Mouse (Mus musculus) gastrocnemius, adult 18-20 months (tissue): ENCODE data around the gene Hist1h3c. TPM values are rescaled to one million over a fixed set of nuclear protein-coding genes. Genes with fewer than 3 reads are reported as not detected.
"Not testable (repeated sequence)": the region's sequence is repeated elsewhere in the genome, so short reads cannot be mapped to it uniquely, and the experiment has no call there.

Source experiments
- DNase-seq: peaks from one replicate; pipeline ENCODE4 v3.0.0; 2021; ENCODE audit warnings: low spot score
- microRNA-seq: library from miRNA; unstranded; fragments of <30 nt; microRNA quantifications from one replicate; pipeline ENCODE4 v1.2.0, GENCODE M21; 2021
- total RNA-seq, 2 experiments: library from RNA; stranded (reverse); gene quantifications; 2 replicates each; pipeline ENCODE4 v1.2.3; 2021

The Hist1h3c gene
- total RNA-seq, 2 experiments from 2014 or later = not detected

GRCm38 (mm10) chr13:23706771-23707170 lies 38.6 kb downstream of the Hist1h3c start:
- no peak for DNase-seq

GRCm38 (mm10) chr13:23705751-23706356 lies 39.5 kb downstream of the Hist1h3c start:
- DNase-seq = no peak

DNA sequence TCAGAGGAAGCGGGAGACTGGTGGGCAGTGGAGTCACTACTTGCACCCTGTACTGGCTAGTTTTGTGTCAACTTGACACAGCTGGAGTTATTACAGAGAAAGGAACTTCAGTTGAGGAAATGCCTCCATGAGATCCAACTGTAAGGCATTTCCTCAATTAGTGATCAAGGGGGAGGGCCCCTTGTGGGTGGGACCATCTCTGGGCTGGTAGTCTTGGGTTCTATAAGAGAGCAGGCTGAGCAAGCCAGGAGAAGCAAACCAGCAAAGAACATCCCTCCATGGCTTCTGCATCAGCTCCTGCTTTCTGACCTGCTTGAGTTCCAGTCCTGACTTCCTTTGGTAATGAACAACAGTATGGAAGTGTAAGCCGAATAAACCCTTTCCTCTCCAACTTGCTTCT lies 42.6 kb downstream of the Hist1h3c start:
- DNase-seq = not testable (repeated sequence)

- DNase-seq = no peak
Measured at GRCm38 (mm10) chr13:23702220-23702619, 43.2 kb downstream of the Hist1h3c start.

DNA sequence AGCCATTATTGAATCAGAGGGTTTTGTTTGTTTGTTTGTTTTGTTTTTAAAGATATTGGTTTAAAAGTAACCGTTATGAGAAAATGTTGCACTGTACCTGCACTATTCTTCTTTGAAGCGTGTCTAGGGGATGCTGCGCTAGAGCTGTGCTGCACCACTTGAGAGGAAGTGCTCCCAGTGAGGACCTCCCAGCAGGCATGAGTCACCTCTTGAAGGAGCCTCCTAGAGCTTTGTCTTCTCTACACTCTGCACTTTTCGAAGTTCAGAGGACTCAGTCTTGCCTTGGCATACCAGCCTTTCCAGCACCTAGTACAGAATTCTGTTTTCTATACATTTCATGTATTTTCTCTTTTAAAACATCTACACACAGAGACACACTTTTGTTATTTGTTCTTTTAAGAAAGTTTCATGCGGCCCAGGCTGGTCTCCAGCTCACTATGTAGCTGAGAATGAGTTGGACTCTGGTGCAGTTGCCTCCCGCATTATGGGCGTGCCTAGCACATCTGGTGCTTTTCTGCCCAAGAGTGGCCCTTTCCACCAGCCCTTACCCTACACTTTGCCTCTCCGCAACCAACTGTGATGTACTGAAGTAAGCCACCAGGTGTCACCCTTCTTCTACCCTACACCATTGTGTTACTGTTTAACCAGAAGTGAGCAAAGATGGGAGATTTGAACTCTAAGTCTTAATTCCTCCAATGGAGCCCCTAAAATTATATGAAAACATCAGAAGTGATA lies 44.4 kb downstream of the Hist1h3c start:
- peak; percentile 83 for DNase-seq

DNA sequence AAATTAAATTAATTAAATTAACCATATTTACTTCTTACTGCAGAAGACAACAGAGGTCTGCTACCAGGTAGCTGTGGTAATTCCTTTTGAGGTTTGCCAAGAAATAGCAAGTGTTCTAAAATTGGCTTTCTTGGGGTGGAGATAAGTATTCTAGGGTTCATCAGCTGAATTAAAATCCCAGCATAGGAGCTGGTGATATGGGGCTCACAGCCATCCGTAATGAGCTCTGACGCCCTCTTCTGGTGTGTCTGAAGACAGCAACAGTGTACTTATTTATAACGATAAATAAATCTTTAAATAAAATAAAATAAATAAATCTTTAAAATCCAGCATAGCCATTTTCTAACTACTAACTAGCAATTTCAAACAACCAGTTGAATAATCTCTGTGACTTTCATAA lies 45.6 kb downstream of the Hist1h3c start:
- no peak for DNase-seq

- no peak for DNase-seq
Measured at GRCm38 (mm10) chr13:23698996-23699395, 46.4 kb downstream of the Hist1h3c start.

DNA sequence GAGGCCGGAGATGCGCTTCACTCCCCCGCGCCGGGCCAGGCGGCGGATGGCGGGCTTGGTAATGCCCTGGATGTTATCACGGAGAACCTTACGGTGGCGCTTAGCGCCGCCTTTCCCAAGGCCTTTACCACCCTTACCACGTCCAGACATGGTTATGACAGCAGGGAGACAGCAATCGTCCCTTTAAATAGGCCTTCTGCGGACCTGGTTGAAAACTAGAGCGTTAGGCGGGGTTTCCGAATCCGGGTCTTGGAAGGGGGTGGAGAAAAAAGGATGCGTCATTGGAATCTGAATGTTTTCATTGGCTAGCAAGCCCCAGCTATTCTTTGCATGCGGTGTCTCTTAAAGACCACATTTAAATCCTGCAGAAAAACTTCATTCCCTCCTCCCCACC lies 47.1 kb downstream of the Hist1h3c start, which contains the start of gene Hist1h4c:
Gene Hist1h4c, minus strand, starts transcription at position 155 of the 394 bp plus-strand sequence.
- peak; percentile 100 for DNase-seq

- peak; percentile 49 for DNase-seq
Measured at GRCm38 (mm10) chr13:23697491-23698299, 47.7 kb downstream of the Hist1h3c start.

DNA sequence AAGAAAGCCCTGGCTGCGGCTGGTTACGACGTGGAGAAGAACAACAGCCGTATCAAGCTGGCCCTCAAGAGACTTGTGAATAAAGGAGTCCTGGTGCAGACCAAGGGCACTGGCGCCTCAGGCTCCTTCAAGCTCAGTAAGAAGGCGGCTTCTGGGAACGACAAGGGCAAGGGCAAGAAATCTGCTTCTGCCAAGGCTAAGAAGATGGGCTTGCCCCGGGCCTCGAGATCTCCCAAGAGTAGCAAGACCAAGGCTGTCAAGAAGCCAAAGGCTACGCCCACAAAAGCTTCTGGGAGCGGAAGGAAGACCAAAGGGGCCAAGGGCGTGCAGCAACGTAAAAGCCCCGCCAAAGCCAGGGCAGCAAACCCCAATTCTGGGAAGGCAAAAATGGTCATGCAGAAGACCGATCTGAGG lies 49.3 kb downstream of the Hist1h3c start:
- no peak for DNase-seq

- no peak for DNase-seq
Measured at GRCm38 (mm10) chr13:23695514-23695913, 49.9 kb downstream of the Hist1h3c start, which contains the start of gene Hist1h1t. Hist1h1t (plus strand) TSS chr13:23695814.

Small RNA genes within 50 kb of the gene (microRNA-seq; reads per million reads assigned to microRNA genes)
- gene Gm44314 (not detected), gene Gm44484 (not detected)

Other genes with a start within 250 kb of the Hist1h3c start
- 100 to 1,000 TPM; 149 to 163 TPM for gene Hist1h4h, start 214.6 kb downstream of the Hist1h3c start, total RNA-seq
- 1 to 10 TPM in 1 of 2 experiments, under 1 TPM in 1; 0.73 to 1.9 TPM for gene Hist1h2af, start 211.7 kb downstream of the Hist1h3c start, total RNA-seq
- under 1 TPM; 0.55 to 0.57 TPM for gene Hist1h3g, start 210.2 kb downstream of the Hist1h3c start, total RNA-seq
- 1 to 10 TPM; 1.0 to 1.1 TPM for gene Hist1h2bh, start 202.2 kb downstream of the Hist1h3c start, total RNA-seq
- gene Hist1h3f, start 201.6 kb downstream of the Hist1h3c start, total RNA-seq = 1 to 10 TPM; 3.0 to 4.8 TPM
- 10 to 100 TPM in 1 of 2 experiments, 1 to 10 TPM in 1; 8.3 to 12.3 TPM for gene Hist1h4f, start 194.0 kb downstream of the Hist1h3c start, total RNA-seq
- gene Hist1h1d, start 192.3 kb downstream of the Hist1h3c start, total RNA-seq = under 1 TPM; 0.83 to 0.89 TPM
- 10 to 100 TPM; 11.6 to 12.3 TPM for gene Hist1h3e, start 183.2 kb downstream of the Hist1h3c start, total RNA-seq
- gene Hist1h2ae, start 174.4 kb downstream of the Hist1h3c start, total RNA-seq = under 1 TPM; 0.41 to 0.85 TPM
- 1 to 10 TPM; 2.2 to 3.7 TPM for gene Hist1h2bg, start 174.2 kb downstream of the Hist1h3c start, total RNA-seq
- 1 to 10 TPM; 1.3 to 5.3 TPM for gene Hist1h2bf, start 171.4 kb downstream of the Hist1h3c start, total RNA-seq
- 1 to 10 TPM in 1 of 2 experiments, under 1 TPM in 1; 0.80 to 1.7 TPM for gene Hist1h2ad, start 171.2 kb downstream of the Hist1h3c start, total RNA-seq
- gene Hist1h3d, start 169.8 kb downstream of the Hist1h3c start, total RNA-seq = 1 to 10 TPM; 3.2 to 3.7 TPM
- 10 to 100 TPM; 33.6 to 46.4 TPM for gene Hist1h4d, start 164.0 kb downstream of the Hist1h3c start, total RNA-seq
- gene Hist1h2be, start 124.5 kb downstream of the Hist1h3c start, total RNA-seq = 10 to 100 TPM; 13.2 to 15.7 TPM
- 10 to 100 TPM; 31.1 to 41.1 TPM for gene Hist1h1e, start 123.0 kb downstream of the Hist1h3c start, total RNA-seq
- 1 to 10 TPM in 1 of 2 experiments, under 1 TPM in 1; 0.68 to 1.3 TPM for gene Hist1h2ac, start 61.7 kb downstream of the Hist1h3c start, total RNA-seq
- gene Hist1h2bc, start 61.4 kb downstream of the Hist1h3c start, total RNA-seq = 10 to 100 TPM; 66.4 to 69.8 TPM
- gene Hist1h1t, start 49.8 kb downstream of the Hist1h3c start, total RNA-seq = not detected
- gene Hist1h4c, start 47.1 kb downstream of the Hist1h3c start, total RNA-seq = 10 to 100 TPM; 57.1 to 66.2 TPM
- 10 to 100 TPM; 25.6 to 25.7 TPM for gene Hfe, start 34.7 kb downstream of the Hist1h3c start, total RNA-seq
- 100 to 1,000 TPM; 157 to 219 TPM for gene Hist1h1c, start 6.8 kb downstream of the Hist1h3c start, total RNA-seq
- gene Hist1h2bb, start 1.1 kb upstream of the Hist1h3c start, total RNA-seq = 1 to 10 TPM; 1.3 to 1.4 TPM
- gene Hist1h2ab, start 5.5 kb upstream of the Hist1h3c start, total RNA-seq = under 1 TPM in 1 of 2 experiments, not detected in 1; 0.82 TPM
- gene Hist1h3b, start 6.7 kb upstream of the Hist1h3c start, total RNA-seq = 1 to 10 TPM in 1 of 2 experiments, not detected in 1; 1.3 TPM
- 1 to 10 TPM; 1.6 to 1.9 TPM for gene Hist1h4b, start 11.4 kb upstream of the Hist1h3c start, total RNA-seq
- gene Hist1h4a, start 15.6 kb upstream of the Hist1h3c start, total RNA-seq = 1 to 10 TPM in 1 of 2 experiments, under 1 TPM in 1; 0.89 to 2.8 TPM
- 1 to 10 TPM; 5.1 to 5.3 TPM for gene Hist1h3a, start 16.8 kb upstream of the Hist1h3c start, total RNA-seq
- under 1 TPM; 0.66 to 0.76 TPM for gene Hist1h1a, start 18.1 kb upstream of the Hist1h3c start, total RNA-seq
- not detected for gene Trim38, start 24.3 kb upstream of the Hist1h3c start, total RNA-seq
- gene Slc17a2, start 61.4 kb upstream of the Hist1h3c start, total RNA-seq = not detected
- under 1 TPM in 1 of 2 experiments, not detected in 1; 0.21 TPM for gene Slc17a3, start 93.8 kb upstream of the Hist1h3c start, total RNA-seq
- gene Slc17a1, start 122.1 kb upstream of the Hist1h3c start, total RNA-seq = not detected
- under 1 TPM in 1 of 2 experiments, not detected in 1; 0.09 TPM for gene Slc17a4, start 169.4 kb upstream of the Hist1h3c start, total RNA-seq
- not detected for gene Hist1h2ba, start 188.6 kb upstream of the Hist1h3c start, total RNA-seq
- not detected for gene Hist1h2aa, start 188.9 kb upstream of the Hist1h3c start, total RNA-seq
- not detected for gene Scgn, start 245.6 kb upstream of the Hist1h3c start, total RNA-seq